Mouse (Mus musculus): Measurements from ENCODE around the gene Sucla2. TPM values are rescaled to one million over a fixed set of nuclear protein-coding genes. Genes with fewer than 3 reads are reported as not detected.
"Not testable (repeated sequence)": the region's sequence is repeated elsewhere in the genome, so short reads cannot be mapped to it uniquely, and the experiment has no call there.

Sucla2 gene
- polyA plus RNA-seq, 1 experiment from 2014 or later: 103 TPM

GRCm38 (mm10) chr14:73501283-73501682, 23.8 kb upstream of the Sucla2 start:
- H3K27me3 ChIP-seq: peaks cover 3% of the 10 kb centered on the region; the same call in 1 of the 2 replicates
- no peak overlapping the region for H3K4me3 ChIP-seq
- no peaks in the 10 kb centered on the region for H3K36me3 ChIP-seq
- ATAC-seq (ENCODE audit: low FRiP score): no peak
- no peaks in the 10 kb centered on the region for H3K9me3 ChIP-seq (replicated peaks)
- peaks cover 2% of the 10 kb centered on the region; the same call in 1 of the 2 replicates for H3K4me1 ChIP-seq
- no peak overlapping the region for H3K4me2 ChIP-seq (replicated peaks)
- 89% methylated on average over 9 of the region's 9 CpGs for WGBS
- no peak overlapping the region for H3K27ac ChIP-seq
- H3K9ac ChIP-seq: no peak overlapping the region

DNA sequence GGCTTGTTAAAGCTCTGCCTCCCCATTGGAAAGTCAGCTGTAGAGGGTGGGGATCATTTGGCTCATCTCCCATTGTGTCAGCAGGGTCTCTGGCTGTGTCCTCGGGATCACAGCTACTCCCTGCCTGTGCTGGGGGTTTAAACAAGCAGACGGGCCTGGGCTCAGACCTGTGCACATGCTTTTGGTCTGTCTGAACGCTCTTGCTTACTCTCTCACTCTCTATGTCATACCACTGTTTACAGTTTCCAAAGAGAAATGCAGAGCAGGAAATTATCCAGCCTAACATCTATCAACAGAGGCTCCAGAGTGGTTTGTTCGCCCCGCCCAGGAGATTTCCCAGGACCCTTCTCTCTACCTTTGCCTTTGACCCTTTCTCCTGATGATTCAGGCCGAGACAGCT, 23.4 kb upstream of the Sucla2 start:
- peak overlapping the region; percentile 23; the same call in 1 of the 2 replicates for H3K27ac ChIP-seq

DNA sequence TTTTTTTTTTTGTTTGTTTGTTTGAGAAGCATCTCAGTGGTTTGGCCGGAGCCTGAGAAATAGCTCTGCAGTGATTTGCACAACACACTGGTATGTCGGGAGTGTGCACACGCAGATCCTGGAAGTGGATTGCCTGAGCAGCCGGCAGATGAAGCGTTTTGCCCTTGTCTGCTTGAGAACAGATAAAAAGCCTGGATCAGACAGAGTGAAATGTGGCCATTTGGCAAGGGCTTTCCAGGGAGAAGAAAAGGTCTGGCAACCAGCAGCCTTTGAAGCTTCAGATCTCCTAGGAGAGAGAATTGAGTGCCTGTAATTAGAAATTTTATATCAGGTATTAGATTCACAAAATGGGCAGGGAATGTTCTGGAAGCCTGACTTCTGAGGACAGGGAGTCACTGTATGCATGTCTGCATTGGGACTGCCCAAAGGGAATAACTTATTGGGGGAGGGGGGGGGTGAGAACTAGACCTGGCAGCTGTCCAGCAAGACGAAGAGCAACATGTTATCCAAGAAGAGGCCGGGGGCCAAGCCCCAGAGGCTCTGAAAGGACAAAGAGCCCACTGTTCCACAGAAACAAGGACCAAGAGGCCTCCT, 22.4 kb upstream of the Sucla2 start:
- peak; percentile 84 for ATAC-seq (ENCODE audit: low FRiP score)
- H3K27ac ChIP-seq: peak overlapping the region; percentile 74
- peaks cover 2% of the 10 kb centered on the region; the same call in 1 of the 2 replicates for H3K4me1 ChIP-seq
- 31% methylated on average over 7 of the region's 7 CpGs for WGBS
- H3K4me2 ChIP-seq (replicated peaks): no peak overlapping the region
- no peaks in the 10 kb centered on the region for H3K36me3 ChIP-seq
- H3K27me3 ChIP-seq: peaks cover 3% of the 10 kb centered on the region; the same call in 1 of the 2 replicates
- H3K9me3 ChIP-seq (replicated peaks): no peaks in the 10 kb centered on the region
- no peak overlapping the region for H3K4me3 ChIP-seq
- H3K9ac ChIP-seq: no peak overlapping the region

More for the DNA sequence above, 23.4 kb upstream of the Sucla2 start:
- Histone ChIP-seq H3K9ac (no peak overlapping the region), H3K36me3 (no peaks in the 10 kb centered on the region), H3K27me3 (peaks cover 3% of the 10 kb centered on the region; the same call in 1 of the 2 replicates), H3K4me1 (peaks cover 2% of the 10 kb centered on the region; the same call in 1 of the 2 replicates), H3K4me2 (replicated peaks) (no peak overlapping the region), H3K9me3 (replicated peaks) (no peaks in the 10 kb centered on the region), H3K4me3 (no peak overlapping the region)
- WGBS: 72% methylated on average over 6 of the region's 6 CpGs
- no peak for ATAC-seq (ENCODE audit: low FRiP score)

- H3K4me3 ChIP-seq: no peak overlapping the region
- no peaks in the 10 kb centered on the region for H3K9me3 ChIP-seq (replicated peaks)
- peak; percentile 80; the same call in 1 of the 2 replicates for ATAC-seq (ENCODE audit: low FRiP score)
- no peak overlapping the region for H3K9ac ChIP-seq
- H3K27ac ChIP-seq: peak overlapping the region; percentile 74
- H3K4me2 ChIP-seq (replicated peaks): no peak overlapping the region
- no peaks in the 10 kb centered on the region for H3K36me3 ChIP-seq
- peaks cover 3% of the 10 kb centered on the region; the same call in 1 of the 2 replicates for H3K27me3 ChIP-seq
- H3K4me1 ChIP-seq: peaks cover 2% of the 10 kb centered on the region; the same call in 1 of the 2 replicates
- WGBS: 58% methylated on average over 13 of the region's 13 CpGs
These were observed 21.7 kb upstream of the Sucla2 start for GRCm38 (mm10) chr14:73503237-73503933.

GRCm38 (mm10) chr14:73506283-73506682, 18.8 kb upstream of the Sucla2 start:
- H3K4me2 ChIP-seq (replicated peaks): no peak overlapping the region
- peaks cover 3% of the 10 kb centered on the region; the same call in 1 of the 2 replicates for H3K27me3 ChIP-seq
- ATAC-seq (ENCODE audit: low FRiP score): no peak
- peaks cover 11% of the 10 kb centered on the region for H3K4me1 ChIP-seq
- WGBS: 58% methylated on average over 8 of the region's 8 CpGs
- no peak overlapping the region for H3K27ac ChIP-seq
- H3K9me3 ChIP-seq (replicated peaks): no peaks in the 10 kb centered on the region
- no peak overlapping the region for H3K4me3 ChIP-seq
- H3K36me3 ChIP-seq: no peaks in the 10 kb centered on the region
- no peak overlapping the region for H3K9ac ChIP-seq

DNA sequence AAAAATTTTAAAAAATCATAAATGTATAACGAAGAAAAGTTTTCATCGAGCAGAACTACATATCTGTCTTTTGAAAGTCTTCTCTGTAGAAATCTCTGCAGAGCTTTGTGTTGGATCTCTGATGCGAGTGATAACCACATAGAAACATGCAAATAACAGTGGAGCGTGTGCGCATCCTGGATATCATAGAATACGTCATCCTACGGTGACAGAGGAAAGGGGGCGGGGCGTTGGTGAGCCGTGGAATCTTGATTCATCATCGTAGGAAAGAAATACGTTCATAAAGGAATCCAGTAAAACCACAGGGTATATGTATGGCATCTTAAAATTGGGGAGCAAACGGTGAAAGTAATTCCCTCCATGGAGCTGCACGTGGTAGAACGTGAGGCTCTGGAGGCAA, 17.9 kb upstream of the Sucla2 start:
- Histone ChIP-seq H3K9me3 (replicated peaks) (no peaks in the 10 kb centered on the region), H3K4me3 (no peak overlapping the region), H3K27ac (no peak overlapping the region), H3K36me3 (peaks cover 3% of the 10 kb centered on the region), H3K4me2 (replicated peaks) (no peak overlapping the region), H3K27me3 (peaks cover 3% of the 10 kb centered on the region; the same call in 1 of the 2 replicates), H3K9ac (no peak overlapping the region), H3K4me1 (peaks cover 9% of the 10 kb centered on the region)
- ATAC-seq (ENCODE audit: low FRiP score): no peak
- 88% methylated on average over 15 of the region's 15 CpGs for WGBS

GRCm38 (mm10) chr14:73507702-73508376, 17.3 kb upstream of the Sucla2 start:
- no peak overlapping the region for H3K27ac ChIP-seq
- H3K27me3 ChIP-seq: peaks cover 3% of the 10 kb centered on the region; the same call in 1 of the 2 replicates
- peaks cover 7% of the 10 kb centered on the region for H3K36me3 ChIP-seq
- no peaks in the 10 kb centered on the region for H3K9me3 ChIP-seq (replicated peaks)
- no peak overlapping the region for H3K4me2 ChIP-seq (replicated peaks)
- 67% methylated on average over 11 of the region's 11 CpGs for WGBS
- H3K4me1 ChIP-seq: peaks cover 9% of the 10 kb centered on the region
- H3K9ac ChIP-seq: no peak overlapping the region
- no peak overlapping the region for H3K4me3 ChIP-seq
- no peak for ATAC-seq (ENCODE audit: low FRiP score)

DNA sequence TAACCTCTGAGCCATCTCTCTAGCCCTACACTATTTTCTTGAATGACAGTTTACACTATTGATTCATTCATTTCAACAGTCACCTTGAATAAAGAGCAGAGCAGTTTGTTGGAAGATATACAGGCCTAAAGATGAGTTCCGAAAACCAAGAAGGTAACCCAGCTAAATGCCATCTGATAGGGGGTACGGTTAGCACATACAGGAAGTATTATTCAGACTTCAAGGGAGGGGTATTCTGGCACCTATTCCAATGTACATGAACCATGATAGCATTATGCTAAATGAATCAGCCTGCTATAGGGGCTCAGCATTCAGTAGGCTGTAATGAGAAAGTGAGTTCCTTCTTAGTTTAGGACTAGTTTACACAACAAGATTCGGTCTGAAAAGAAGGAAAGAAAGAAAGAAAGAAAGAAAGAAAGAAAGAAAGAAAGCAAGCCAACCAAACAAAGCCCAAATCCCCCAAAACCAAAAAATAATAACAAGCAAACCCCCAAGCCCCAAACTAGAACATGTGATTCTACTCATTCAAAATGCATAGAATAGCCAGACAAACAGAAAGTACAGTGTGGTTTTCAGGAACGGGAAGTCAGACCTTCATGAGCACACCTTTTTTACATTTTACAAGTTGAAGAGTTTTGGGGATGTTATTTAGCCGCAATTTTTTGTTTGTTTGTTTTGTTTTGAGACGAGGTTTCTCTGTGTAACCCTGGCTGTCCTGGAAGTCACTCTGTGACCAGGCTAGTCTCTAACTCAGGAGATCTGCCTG, 16.3 kb upstream of the Sucla2 start:
- Histone ChIP-seq H3K27ac (no peak overlapping the region), H3K36me3 (peaks cover 8% of the 10 kb centered on the region), H3K4me2 (replicated peaks) (no peak overlapping the region), H3K27me3 (peaks cover 3% of the 10 kb centered on the region; the same call in 1 of the 2 replicates), H3K9me3 (replicated peaks) (no peaks in the 10 kb centered on the region), H3K4me3 (no peak overlapping the region), H3K9ac (no peak overlapping the region), H3K4me1 (peaks cover 9% of the 10 kb centered on the region)
- no peak for ATAC-seq (ENCODE audit: low FRiP score)
- 94% methylated on average over 6 of the region's 6 CpGs for WGBS

DNA sequence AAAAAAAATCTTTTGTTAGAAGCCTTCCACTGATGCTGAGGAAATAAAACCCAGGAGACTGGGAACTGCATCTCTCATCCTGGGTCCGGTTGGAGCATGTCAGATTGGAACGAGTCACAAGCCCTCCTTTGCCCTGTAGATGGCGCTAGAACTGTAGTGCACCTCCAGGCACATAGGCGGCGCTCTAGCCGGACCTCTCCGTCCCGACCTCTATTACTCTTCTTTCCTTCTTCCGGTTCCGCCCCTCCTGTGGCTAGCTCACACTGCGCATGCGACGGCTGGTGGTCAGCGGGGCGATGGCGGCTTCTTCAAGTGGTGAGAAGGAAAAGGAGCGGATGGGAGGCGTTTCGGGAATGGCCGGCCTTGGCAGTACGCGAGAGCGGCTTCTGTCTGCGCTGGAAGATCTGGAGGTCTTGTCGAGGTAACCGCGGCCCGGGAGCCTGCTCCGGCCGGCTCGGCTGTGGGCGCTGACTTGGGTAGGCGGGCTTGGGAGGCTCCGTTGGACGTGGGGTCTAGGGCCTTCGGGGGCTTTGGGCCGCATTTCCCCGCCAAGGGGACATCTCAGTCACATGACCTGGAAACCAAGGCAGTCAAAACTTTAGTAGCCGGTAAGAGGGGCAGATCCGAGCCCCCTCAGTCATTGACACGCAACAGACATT, 15.2 kb upstream of the Sucla2 start, which contains the start of gene Med4:
Med4 (plus strand) TSS at position 261 of the 659 bp plus-strand sequence.
- Histone ChIP-seq H3K9me3 (replicated peaks) (no peaks in the 10 kb centered on the region), H3K9ac (peak within 1 kb of the TSS; percentile 83), H3K4me3 (peak within 1 kb of the TSS; percentile 78), H3K27ac (0 out of 2 replicates have a peak within 1 kb of the TSS, but pooled peaks have one; percentile 13), H3K36me3 (peaks cover 14% of the 10 kb centered on the region), H3K4me2 (replicated peaks) (peak within 1 kb of the TSS; percentile 93), H3K27me3 (peaks cover 3% of the 10 kb centered on the region; the same call in 1 of the 2 replicates), H3K4me1 (peaks cover 9% of the 10 kb centered on the region)
- under 1% methylated on average over 41 of the region's 41 CpGs for WGBS
- ATAC-seq (ENCODE audit: low FRiP score): peak; percentile 97

- H3K27me3 ChIP-seq: no peaks in the 10 kb centered on the region
- no peaks in the 10 kb centered on the region for H3K36me3 ChIP-seq
- H3K9me3 ChIP-seq (replicated peaks): no peaks in the 10 kb centered on the region
- no peak overlapping the region for H3K27ac ChIP-seq
- peak overlapping the region; percentile 38; the same call in 1 of the 2 replicates for H3K4me2 ChIP-seq (replicated peaks)
- 79% methylated on average over 3 of the region's 3 CpGs for WGBS
- H3K9ac ChIP-seq: peak overlapping the region; percentile 50; the same call in 1 of the 2 replicates
- H3K4me3 ChIP-seq: no peak overlapping the region
- no peak for ATAC-seq (ENCODE audit: low FRiP score)
- 0 out of 2 replicates have a peak, but pooled peaks cover 2% of the 10 kb centered on the region for H3K4me1 ChIP-seq
These were observed 983 bp upstream of the Sucla2 start for GRCm38 (mm10) chr14:73524136-73524535.

DNA sequence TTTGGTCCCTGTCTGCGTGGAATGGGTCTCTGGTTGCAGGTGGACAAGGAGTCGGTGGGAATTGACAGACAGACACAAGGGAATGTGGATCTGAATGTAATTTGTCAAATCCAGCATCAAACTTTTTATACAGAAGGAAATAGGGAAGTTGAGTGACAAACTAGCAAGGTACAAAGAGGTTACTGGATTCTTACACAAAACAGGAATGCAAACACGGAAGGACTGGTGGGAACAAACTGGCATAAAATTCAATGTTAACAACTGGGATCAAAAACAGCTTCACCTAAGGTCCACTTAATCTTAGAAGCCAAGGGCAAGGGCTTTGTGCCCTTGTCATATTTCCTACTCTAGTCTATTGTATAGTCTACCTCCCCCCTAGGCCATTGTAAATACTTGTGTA, 3.5 kb downstream of the Sucla2 start:
- not testable (repeated sequence) for H3K9me3 ChIP-seq (replicated peaks); H3K27me3 ChIP-seq; H3K36me3 ChIP-seq; H3K4me1 ChIP-seq; H3K4me3 ChIP-seq; H3K4me2 ChIP-seq (replicated peaks); H3K27ac ChIP-seq; H3K9ac ChIP-seq; ATAC-seq (ENCODE audit: low FRiP score)
- 87% methylated on average over 3 of the region's 3 CpGs for WGBS

Measured in hindbrain, embryonic 12.5 days (tissue).